8 mouse cellular contexts compared by ENCODE assay signal in genomic region chr8:20016082-20016840, GRCm38 (mm10).
DNase-seq lines count a peak whose midpoint lies in the region.

No protein-coding gene starts in this region.

- DNase-seq in adrenal gland, adult 8-10 months: peak; percentile 27
- DNase-seq in cerebellum, postnatal 36 days: peak; percentile 21 to 33
- DNase-seq in heart, adult 11 months: peak; percentile 98
- DNase-seq in kidney, postnatal 14 days: peak; percentile 41
- DNase-seq in left cerebral cortex, adult 8-10 months (ENCODE audit: low spot score in 2 of 2): peak; percentile 48 to 67
- peak; percentile 45 for DNase-seq in ovary, postnatal 10 days (ENCODE audit: low spot score)
- peak; percentile 62 for DNase-seq in testis, postnatal 10 days (ENCODE audit: low spot score)
- peak; percentile 64 to 84 for DNase-seq in urinary bladder, postnatal 4 days (ENCODE audit: low spot score in 2 of 2)

Comparison
In these comparisons a context has a peak if more than half of its experiments do, and no peak if none do; other contexts are left out.
1. Peak in every context shown above with its lines: DNase-seq.
2. DNase-seq: peak in every context shown above with its lines; median percentile 98 in heart, adult 11 months; 74 in urinary bladder, postnatal 4 days; 62 in testis, postnatal 10 days; 58 in left cerebral cortex, adult 8-10 months; 45 in ovary, postnatal 10 days; 41 in kidney, postnatal 14 days; 27 in adrenal gland, adult 8-10 months; 27 in cerebellum, postnatal 36 days.